Mouse (Mus musculus) thymus, adult 2 months (tissue): ENCODE data around the gene Arhgef28.

ENCODE experiments used
- CTCF ChIP-seq: fragments of 200-500 bp; IDR thresholded peaks from 2 replicates; pipeline ENCODE4 v1.5.1; 2012; ENCODE audit warnings: mild to moderate bottlenecking, control low read depth, low read length, moderate library complexity, borderline replicate concordance; ENCODE audit not compliant: control insufficient read depth, poor library complexity, insufficient read depth; ENCODE audit errors: extremely low read depth
- POLR2A ChIP-seq: fragments of 200-500 bp; IDR thresholded peaks from 2 replicates; pipeline ENCODE4 v1.6.1; 2012; ENCODE audit warnings: mild to moderate bottlenecking, low read length, control low read depth, moderate library complexity; ENCODE audit not compliant: control insufficient read depth, poor library complexity, insufficient read depth; ENCODE audit errors: extremely low read depth

GRCm38 (mm10) chr13:98030959-98031641, 175.1 kb downstream of the Arhgef28 start:
- TF ChIP-seq CTCF: no peak
- no peak for TF ChIP-seq POLR2A
